Mouse (Mus musculus) embryonic facial prominence, embryonic 15.5 days (tissue): ENCODE measurements around the gene Tia1. TPM values are rescaled to one million over a fixed set of nuclear protein-coding genes. Genes with fewer than 3 reads are reported as not detected.
A peak's percentile ranks its signal among the peaks of the same experiment; 100 is the strongest.

ENCODE experiments used
- ATAC-seq: fragments of 200-750 bp; cut with Nextera tagmentation; 2 replicates; pipeline ENCODE4 v1.8.0; 2017; ENCODE audit warnings: low read depth, moderate TSS enrichment; ENCODE audit not compliant: insufficient number of reproducible peaks, low FRiP score, low TSS enrichment
- H3K27ac ChIP-seq: fragments of 300-500 bp; sonication (generic); replicated peaks from 2 replicates; pipeline ENCODE4 v1.5.1; 2015; ENCODE audit warnings: mild to moderate bottlenecking, inconsistent platforms
- H3K27me3 ChIP-seq: fragments of 300-500 bp; sonication (generic); 2 replicates; pipeline ENCODE4 v1.6.1; 2015; ENCODE audit warnings: inconsistent platforms
- H3K36me3 ChIP-seq: fragments of 300-500 bp; sonication (generic); 2 replicates; pipeline ENCODE4 v1.6.1; 2015; ENCODE audit warnings: mild to moderate bottlenecking, inconsistent platforms
- H3K4me1 ChIP-seq: fragments of 300-500 bp; sonication (generic); 2 replicates; pipeline ENCODE4 v1.6.1; 2015; ENCODE audit warnings: inconsistent platforms
- H3K4me2 ChIP-seq: fragments of 300-500 bp; sonication (generic); replicated peaks from 2 replicates; pipeline ENCODE4 v1.6.1; 2015; ENCODE audit warnings: mild to moderate bottlenecking, inconsistent platforms
- H3K4me3 ChIP-seq: fragments of 300-500 bp; sonication (generic); replicated peaks from 2 replicates; pipeline ENCODE4 v1.5.1; 2015; ENCODE audit warnings: mild to moderate bottlenecking, inconsistent platforms
- H3K9ac ChIP-seq: fragments of 300-500 bp; sonication (generic); 2 replicates; pipeline ENCODE4 v1.6.1; 2015; ENCODE audit warnings: inconsistent platforms
- H3K9me3 ChIP-seq: fragments of 300-500 bp; sonication (generic); replicated peaks from 2 replicates; pipeline ENCODE4 v1.6.1; 2016; ENCODE audit warnings: inconsistent platforms
- WGBS: fragments of 180-500 bp; shearing (Covaris S2); methylation state at CpG from one replicate; pipeline ENCODE4 v1.1.7; 2015; 5-methylcytosine and 5-hydroxymethylcytosine counted together
- polyA plus RNA-seq: library from polyadenylated mRNA; unstranded; fragments of >200 nt; fragmentation: Nextera tagmentation; extraction: Ambion mirVana; gene quantifications from 2 replicates; pipeline ENCODE4 v1.2.1, GENCODE M21; 2015

The Tia1 gene
- polyA plus RNA-seq, 1 experiment from 2014 or later: 185 TPM

GRCm38 (mm10) chr6:86437711-86438110 is 33.7 kb downstream of the Tia1 start:
- no peaks in the 10 kb centered on the region for H3K9me3 ChIP-seq
- under 1% methylated on average over 14 of the region's 14 CpGs for WGBS
- H3K9ac ChIP-seq: peak overlapping the region; percentile 79
- H3K27ac ChIP-seq: peak overlapping the region; percentile 97
- H3K36me3 ChIP-seq: peaks cover 42% of the 10 kb centered on the region
- H3K4me1 ChIP-seq: peaks cover 7% of the 10 kb centered on the region
- H3K4me2 ChIP-seq: peak overlapping the region; percentile 65
- ATAC-seq: 0 out of 2 replicates have a peak, but pooled peaks have one; percentile 34
- no peaks in the 10 kb centered on the region for H3K27me3 ChIP-seq
- peak overlapping the region; percentile 91 for H3K4me3 ChIP-seq

GRCm38 (mm10) chr6:86438272-86439118 is 34.5 kb downstream of the Tia1 start, which contains the start of gene C87436:
TSS of gene C87436 (plus strand) at chr6:86438374.
- Histone ChIP-seq H3K4me2 (peak within 1 kb of the TSS; percentile 87), H3K27ac (peak within 1 kb of the TSS; percentile 97), H3K36me3 (peaks cover 40% of the 10 kb centered on the region), H3K4me1 (peaks cover 7% of the 10 kb centered on the region), H3K9me3 (no peaks in the 10 kb centered on the region), H3K4me3 (peak within 1 kb of the TSS; percentile 91), H3K9ac (peak within 1 kb of the TSS; percentile 79), H3K27me3 (no peaks in the 10 kb centered on the region)
- under 1% methylated on average over 59 of the region's 59 CpGs for WGBS
- peak; percentile 94 for ATAC-seq

- Histone ChIP-seq H3K4me2 (peak overlapping the region; percentile 87), H3K9ac (peak overlapping the region; percentile 79), H3K4me1 (peaks cover 7% of the 10 kb centered on the region), H3K4me3 (peak overlapping the region; percentile 91), H3K27me3 (no peaks in the 10 kb centered on the region), H3K9me3 (no peaks in the 10 kb centered on the region), H3K36me3 (peaks cover 41% of the 10 kb centered on the region), H3K27ac (peak overlapping the region; percentile 97)
- ATAC-seq: no peak
- WGBS: 4% methylated on average over 13 of the region's 13 CpGs
Measured at GRCm38 (mm10) chr6:86439119-86439496, 35.1 kb downstream of the Tia1 start.

- Histone ChIP-seq H3K4me2 (peak overlapping the region; percentile 87), H3K27ac (no peak overlapping the region), H3K9ac (0 out of 2 replicates have a peak overlapping the region, but pooled peaks have one; percentile 10), H3K4me1 (peaks cover 7% of the 10 kb centered on the region), H3K4me3 (peak overlapping the region; percentile 91), H3K27me3 (no peaks in the 10 kb centered on the region), H3K9me3 (no peaks in the 10 kb centered on the region), H3K36me3 (peaks cover 41% of the 10 kb centered on the region)
- WGBS: 90% methylated on average over 1 of the region's 1 CpGs
- ATAC-seq: no peak
Measured at GRCm38 (mm10) chr6:86439531-86439930, 35.5 kb downstream of the Tia1 start.

- no peak overlapping the region for H3K4me3 ChIP-seq
- 94% methylated on average over 10 of the region's 10 CpGs for WGBS
- peaks cover 36% of the 10 kb centered on the region for H3K36me3 ChIP-seq
Measured at GRCm38 (mm10) chr6:86441571-86441970, 37.6 kb downstream of the Tia1 start.

GRCm38 (mm10) chr6:86445551-86445950 is 41.5 kb downstream of the Tia1 start:
- Histone ChIP-seq H3K9ac (no peak overlapping the region), H3K4me2 (no peak overlapping the region), H3K27ac (no peak overlapping the region), H3K4me1 (no peaks in the 10 kb centered on the region), H3K27me3 (no peaks in the 10 kb centered on the region), H3K36me3 (peaks cover 60% of the 10 kb centered on the region), H3K4me3 (no peak overlapping the region), H3K9me3 (no peaks in the 10 kb centered on the region)
- 92% methylated on average over 18 of the region's 18 CpGs for WGBS
- ATAC-seq: no peak

More at GRCm38 (mm10) chr6:86441571-86441970, 37.6 kb downstream of the Tia1 start:
- Histone ChIP-seq H3K9ac (no peak overlapping the region), H3K9me3 (no peaks in the 10 kb centered on the region), H3K27me3 (no peaks in the 10 kb centered on the region), H3K4me2 (no peak overlapping the region), H3K4me1 (peaks cover 7% of the 10 kb centered on the region), H3K27ac (no peak overlapping the region)
- ATAC-seq: no peak

- Histone ChIP-seq H3K4me1 (no peaks in the 10 kb centered on the region), H3K4me3 (no peak overlapping the region), H3K27ac (no peak overlapping the region), H3K9me3 (no peaks in the 10 kb centered on the region), H3K9ac (no peak overlapping the region), H3K27me3 (no peaks in the 10 kb centered on the region), H3K36me3 (peaks cover 64% of the 10 kb centered on the region), H3K4me2 (no peak overlapping the region)
- WGBS: 97% methylated on average over 1 of the region's 1 CpGs
- ATAC-seq: no peak
Measured at GRCm38 (mm10) chr6:86446927-86447568, 43.0 kb downstream of the Tia1 start.

- ATAC-seq: no peak
- Histone ChIP-seq H3K9ac (no peak overlapping the region), H3K27me3 (no peaks in the 10 kb centered on the region), H3K4me2 (no peak overlapping the region), H3K27ac (no peak overlapping the region), H3K36me3 (peaks cover 78% of the 10 kb centered on the region), H3K4me3 (no peak overlapping the region), H3K4me1 (no peaks in the 10 kb centered on the region), H3K9me3 (no peaks in the 10 kb centered on the region)
- WGBS: 80% methylated on average over 3 of the region's 3 CpGs
Measured at GRCm38 (mm10) chr6:86456727-86457126, 52.7 kb downstream of the Tia1 start.

- no peaks in the 10 kb centered on the region for H3K27me3 ChIP-seq
- H3K4me3 ChIP-seq: no peak overlapping the region
- H3K9ac ChIP-seq: no peak overlapping the region
- H3K27ac ChIP-seq: no peak overlapping the region
- no peak overlapping the region for H3K4me2 ChIP-seq
- peaks cover 71% of the 10 kb centered on the region for H3K36me3 ChIP-seq
- H3K4me1 ChIP-seq: no peaks in the 10 kb centered on the region
- 82% methylated on average over 3 of the region's 3 CpGs for WGBS
- H3K9me3 ChIP-seq: no peaks in the 10 kb centered on the region
- ATAC-seq: no peak
Measured at GRCm38 (mm10) chr6:86463079-86463478, 59.1 kb downstream of the Tia1 start.

- H3K9ac ChIP-seq: peak overlapping the region; percentile 26; the same call in 1 of the 2 replicates
- H3K9me3 ChIP-seq: no peaks in the 10 kb centered on the region
- H3K4me1 ChIP-seq: peaks cover 18% of the 10 kb centered on the region
- peak overlapping the region; percentile 61 for H3K4me2 ChIP-seq
- no peak for ATAC-seq
- H3K4me3 ChIP-seq: peak overlapping the region; percentile 46
- WGBS: 86% methylated on average over 3 of the region's 3 CpGs
- H3K36me3 ChIP-seq: peaks cover 26% of the 10 kb centered on the region
- H3K27ac ChIP-seq: peak overlapping the region; percentile 94
- no peaks in the 10 kb centered on the region for H3K27me3 ChIP-seq
Measured at GRCm38 (mm10) chr6:86471317-86471716, 67.3 kb downstream of the Tia1 start.

GRCm38 (mm10) chr6:86471760-86472099 is 67.7 kb downstream of the Tia1 start:
- peak overlapping the region; percentile 94 for H3K27ac ChIP-seq

More at GRCm38 (mm10) chr6:86471760-86472099, 67.7 kb downstream of the Tia1 start:
- ATAC-seq: peak; percentile 11; the same call in 1 of the 2 replicates
- Histone ChIP-seq H3K4me2 (peak overlapping the region; percentile 61), H3K4me3 (peak overlapping the region; percentile 46), H3K4me1 (peaks cover 18% of the 10 kb centered on the region), H3K9ac (peak overlapping the region; percentile 26; the same call in 1 of the 2 replicates), H3K36me3 (peaks cover 24% of the 10 kb centered on the region), H3K27me3 (no peaks in the 10 kb centered on the region), H3K9me3 (no peaks in the 10 kb centered on the region)
- 22% methylated on average over 9 of the region's 9 CpGs for WGBS
